Mouse (Mus musculus) forebrain, embryonic 15.5 days (tissue): Measurements from ENCODE around the gene Vmn2r-ps130. TPM values are rescaled to one million over a fixed set of nuclear protein-coding genes. Genes with fewer than 3 reads are reported as not detected.
"Not testable (repeated sequence)": the region's sequence is repeated elsewhere in the genome, so short reads cannot be mapped to it uniquely, and the experiment has no call there.

Source experiments
- ATAC-seq: fragments of 200-750 bp; cut with Nextera tagmentation; replicated peaks from 2 replicates; pipeline ENCODE4 v1.8.0; 2017; ENCODE audit warnings: mild to moderate bottlenecking, moderate TSS enrichment, moderate library complexity
- H3K27ac ChIP-seq: fragments of 300-500 bp; sonication (generic); replicated peaks from 2 replicates; pipeline ENCODE4 v1.5.1; 2015; ENCODE audit warnings: mild to moderate bottlenecking, inconsistent platforms
- H3K27me3 ChIP-seq: fragments of 300-500 bp; sonication (generic); 2 replicates; pipeline ENCODE4 v1.6.1; 2015; ENCODE audit warnings: inconsistent platforms
- H3K36me3 ChIP-seq: fragments of 300-500 bp; sonication (generic); 2 replicates; pipeline ENCODE4 v1.6.1; 2015; ENCODE audit warnings: mild to moderate bottlenecking, inconsistent platforms
- H3K4me1 ChIP-seq: fragments of 300-500 bp; sonication (generic); 2 replicates; pipeline ENCODE4 v1.6.1; 2015; ENCODE audit warnings: inconsistent platforms
- H3K4me2 ChIP-seq: fragments of 300-500 bp; sonication (generic); replicated peaks from 2 replicates; pipeline ENCODE4 v1.6.1; 2015; ENCODE audit warnings: mild to moderate bottlenecking, inconsistent platforms
- H3K4me3 ChIP-seq: fragments of 300-500 bp; sonication (generic); 2 replicates; pipeline ENCODE4 v1.5.1; 2015; ENCODE audit warnings: mild to moderate bottlenecking, inconsistent platforms
- H3K9ac ChIP-seq: fragments of 300-500 bp; sonication (generic); replicated peaks from 2 replicates; pipeline ENCODE4 v1.6.1; 2015; ENCODE audit warnings: mild to moderate bottlenecking, inconsistent platforms
- H3K9me3 ChIP-seq: fragments of 300-500 bp; sonication (generic); 2 replicates; pipeline ENCODE4 v1.6.1; 2016; ENCODE audit warnings: inconsistent platforms
- WGBS: fragments of 180-500 bp; shearing (Covaris S2); methylation state at CpG from one replicate; pipeline ENCODE4 v1.1.7; 2015; ENCODE audit warnings: mixed read lengths; 5-methylcytosine and 5-hydroxymethylcytosine counted together
- polyA plus RNA-seq: library from polyadenylated mRNA; unstranded; fragments of >200 nt; fragmentation: Nextera tagmentation; extraction: Ambion mirVana; gene quantifications from 2 replicates; pipeline ENCODE4 v1.2.1, GENCODE M21; 2015

Vmn2r-ps130 gene
- polyA plus RNA-seq: not detected in 2 replicates

- WGBS: 80% methylated on average over 1 of the region's 1 CpGs
- not testable (repeated sequence) for H3K4me2 ChIP-seq, ATAC-seq
Measured at GRCm38 (mm10) chr17:23060866-23061265, at the start of gene Vmn2r-ps130. Vmn2r-ps130 (plus strand) TSS chr17:23061166.

More at GRCm38 (mm10) chr17:23060866-23061265, at the start of gene Vmn2r-ps130:
- H3K4me3 ChIP-seq, H3K9ac ChIP-seq, H3K27me3 ChIP-seq, H3K9me3 ChIP-seq, H3K4me1 ChIP-seq, H3K36me3 ChIP-seq, H3K27ac ChIP-seq: not testable (repeated sequence)

Other genes starting within 250 kb of the Vmn2r-ps130 start
- gene Zfp945, start 194.0 kb upstream of the Vmn2r-ps130 start, polyA plus RNA-seq: 22.3 and 24.0 TPM in 2 replicates
- not detected in 2 replicates for gene Vmn2r113, start 118.2 kb upstream of the Vmn2r-ps130 start, polyA plus RNA-seq
- gene Zfp40, start 132.1 kb downstream of the Vmn2r-ps130 start, polyA plus RNA-seq: 30.7 and 33.1 TPM in 2 replicates